16 mouse cellular contexts compared by ENCODE assay signal in the genomic region with DNA sequence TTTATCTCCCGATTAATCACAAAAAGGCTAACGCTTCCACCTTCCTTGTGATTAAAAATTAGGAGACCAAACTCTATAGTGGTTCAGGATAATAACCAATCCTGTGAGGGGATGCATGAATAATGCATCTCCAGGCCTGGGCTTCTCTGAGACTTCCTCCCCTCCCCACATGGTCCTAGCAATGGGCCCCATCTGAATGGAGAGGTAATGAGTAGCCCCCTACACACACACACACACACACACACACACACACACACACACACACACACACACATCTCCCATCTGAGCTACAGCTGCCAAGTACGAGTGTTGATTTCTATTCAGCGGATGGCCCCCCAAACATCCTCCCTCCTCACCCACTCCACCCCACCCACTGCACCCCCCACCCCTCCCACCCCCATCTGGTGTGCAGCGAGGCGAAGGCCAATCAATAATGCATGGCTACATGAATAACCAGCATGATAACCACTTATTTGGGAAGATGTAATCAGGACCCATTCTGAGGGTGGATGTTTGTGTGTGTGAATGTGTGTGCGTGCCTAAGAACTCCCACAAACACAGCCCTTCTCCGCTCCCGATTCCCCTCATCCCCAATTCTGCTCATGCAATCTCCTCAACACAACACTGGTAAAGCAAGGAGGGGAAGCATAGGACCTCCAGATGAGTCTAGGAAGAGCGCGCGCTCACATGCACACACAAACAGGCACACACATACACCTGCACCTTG.
DNase-seq lines count a peak whose midpoint lies in the region; ATAC-seq lines count a peak whose summit lies in the region.
"Had no signal": no experiment of that assay in that cellular context is flagged by ENCODE, and none has a peak within 500 bp of the region (broad histone marks: within the 10 kb centered on the region; RNA-seq: fewer than 3 reads in every experiment).

No protein-coding gene starts in this region.

- WGBS in neural tube, embryonic 12.5 days, result 80% methylated on average over 12 of the region's 12 CpGs
- WGBS in forebrain, embryonic 14.5 days, result 56% methylated on average over 12 of the region's 12 CpGs
- WGBS in hindbrain, embryonic 15.5 days, result 64% methylated on average over 12 of the region's 12 CpGs

- H3K4me3 ChIP-seq in neural tube, embryonic 12.5 days, result no peak overlapping the region
- H3K4me3 ChIP-seq in forebrain, embryonic 14.5 days (ENCODE audit: low read depth, low read length), result no peak overlapping the region
- no peak overlapping the region for H3K4me3 ChIP-seq in hindbrain, embryonic 15.5 days
- H3K4me3 ChIP-seq: intestine, embryonic 15.5 days; limb, embryonic 13.5 days had no signal

- no peaks in the 10 kb centered on the region for H3K9me3 ChIP-seq in neural tube, embryonic 12.5 days
- H3K9me3 ChIP-seq in forebrain, embryonic 14.5 days (replicated peaks; ENCODE audit: control insufficient read depth, low read length), result no peaks in the 10 kb centered on the region
- no peaks in the 10 kb centered on the region for H3K9me3 ChIP-seq in hindbrain, embryonic 15.5 days
- H3K9me3 ChIP-seq: intestine, embryonic 15.5 days; limb, embryonic 13.5 days had no signal

- no peak for DNase-seq in neural tube, embryonic 10.5 days (ENCODE audit: extremely low spot score, low spot score)
- peak; percentile 62 for DNase-seq in forebrain, embryonic 14.5 days (ENCODE audit: low spot score)
- DNase-seq in gastrocnemius, postnatal 14 days, result no peak
- DNase-seq in heart, postnatal 4 days, result no peak
- DNase-seq in spleen, postnatal 14 days (ENCODE audit: low spot score in 2 of 2), result no peak
- DNase-seq: adrenal gland, postnatal 25 days; cerebellum, postnatal 14 days; embryo, embryonic 11 days; gastrocnemius, postnatal 10 days; spleen, adult 18-20 months had no signal

- no peak overlapping the region for H3K9ac ChIP-seq in neural tube, embryonic 12.5 days
- no peak overlapping the region for H3K9ac ChIP-seq in forebrain, embryonic 14.5 days (ENCODE audit: low read length)
- H3K9ac ChIP-seq in hindbrain, embryonic 15.5 days, result no peak overlapping the region
- H3K9ac ChIP-seq: intestine, embryonic 15.5 days; limb, embryonic 13.5 days; liver, embryonic 14.5 days had no signal

- 0 out of 2 replicates have a peak, but pooled peaks have one; percentile 25 for ATAC-seq in neural tube, embryonic 12.5 days (ENCODE audit: low FRiP score, low read depth)
- ATAC-seq in forebrain, embryonic 14.5 days, result peak; percentile 86
- peak; percentile 40; the same call in 1 of the 2 replicates for ATAC-seq in hindbrain, embryonic 15.5 days (ENCODE audit: low FRiP score, low read depth)
- ATAC-seq: intestine, embryonic 15.5 days; lung, postnatal 0 days had no signal

- no peaks in the 10 kb centered on the region for H3K4me1 ChIP-seq in neural tube, embryonic 12.5 days
- 0 out of 2 replicates have a peak, but pooled peaks cover 2% of the 10 kb centered on the region for H3K4me1 ChIP-seq in forebrain, embryonic 14.5 days (ENCODE audit: control insufficient read depth, insufficient read depth, low read length)
- peaks cover 10% of the 10 kb centered on the region; the same call in 1 of the 2 replicates for H3K4me1 ChIP-seq in hindbrain, embryonic 15.5 days (replicated peaks)

- no peak overlapping the region for H3K27ac ChIP-seq in neural tube, embryonic 12.5 days
- H3K27ac ChIP-seq in forebrain, embryonic 14.5 days (ENCODE audit: low read depth, low read length), result peak overlapping the region; percentile 27; the same call in 1 of the 2 replicates
- no peak overlapping the region for H3K27ac ChIP-seq in hindbrain, embryonic 15.5 days (replicated peaks)
- H3K27ac ChIP-seq: intestine, embryonic 15.5 days; limb, embryonic 13.5 days; liver, embryonic 14.5 days had no signal

- H3K4me2 ChIP-seq in neural tube, embryonic 12.5 days (replicated peaks), result no peak overlapping the region
- no peak overlapping the region for H3K4me2 ChIP-seq in forebrain, embryonic 14.5 days (ENCODE audit: low read length)
- H3K4me2 ChIP-seq in hindbrain, embryonic 15.5 days, result no peak overlapping the region
- H3K4me2 ChIP-seq: intestine, embryonic 15.5 days; limb, embryonic 13.5 days had no signal

- H3K36me3 ChIP-seq in neural tube, embryonic 12.5 days, result no peaks in the 10 kb centered on the region
- H3K36me3 ChIP-seq in forebrain, embryonic 14.5 days (ENCODE audit: control insufficient read depth, insufficient read depth, low read length), result no peaks in the 10 kb centered on the region
- no peaks in the 10 kb centered on the region for H3K36me3 ChIP-seq in hindbrain, embryonic 15.5 days
- H3K36me3 ChIP-seq: intestine, embryonic 15.5 days; limb, embryonic 13.5 days had no signal

- intact Hi-C loops in gastrocnemius, postnatal 14 days (cut with DNase I; ENCODE audit: low total_unique reads), result no loop called here

- H3K27me3 ChIP-seq in neural tube, embryonic 12.5 days (replicated peaks), result no peaks in the 10 kb centered on the region
- H3K27me3 ChIP-seq in forebrain, embryonic 14.5 days (replicated peaks; ENCODE audit: control insufficient read depth, insufficient read depth, low read length), result no peaks in the 10 kb centered on the region
- H3K27me3 ChIP-seq in hindbrain, embryonic 15.5 days, result no peaks in the 10 kb centered on the region
- H3K27me3 ChIP-seq: limb, embryonic 13.5 days had no signal

Comparison
In these comparisons a context has a peak if more than half of its experiments do, and no peak if none do; other contexts are left out.
1. ATAC-seq: peak in every context shown above with its lines; median percentile 86 in forebrain, embryonic 14.5 days; 40 in hindbrain, embryonic 15.5 days; 25 in neural tube, embryonic 12.5 days.